Mouse (Mus musculus) spleen, adult 2 months (tissue): Measurements from ENCODE around the gene Ugt1a2.

Source experiments
- CTCF ChIP-seq: fragments of 200-500 bp; IDR thresholded peaks from 2 replicates; pipeline ENCODE4 v1.5.1; 2011; ENCODE audit warnings: mild to moderate bottlenecking, inconsistent platforms; ENCODE audit not compliant: insufficient read depth, insufficient read length, insufficient replicate concordance; ENCODE audit errors: extremely low read depth
- POLR2A ChIP-seq: fragments of 200-500 bp; IDR thresholded peaks from 2 replicates; pipeline ENCODE4 v1.6.1; 2011; ENCODE audit warnings: low read depth, low read length, inconsistent platforms

DNA sequence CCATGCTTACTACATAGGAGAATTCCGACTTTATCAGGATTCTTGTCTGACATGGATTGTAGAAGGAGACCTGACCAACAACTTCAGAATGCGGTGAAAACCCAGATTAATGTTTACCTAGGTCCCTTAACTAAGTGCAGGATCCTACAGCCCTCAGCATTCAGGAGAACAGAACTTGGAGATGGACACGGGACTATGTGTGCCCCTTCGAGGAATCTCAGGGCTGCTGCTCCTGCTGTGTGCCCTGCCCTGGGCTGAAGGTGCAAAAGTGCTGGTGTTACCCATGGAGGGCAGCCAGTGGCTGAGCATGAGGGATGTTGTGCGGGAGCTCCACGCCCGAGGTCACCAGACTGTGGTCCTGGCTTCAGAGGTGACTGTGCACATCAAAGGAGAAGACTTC lies at the start of gene Ugt1a2:
- TF ChIP-seq POLR2A, result no peak
- no peak for TF ChIP-seq CTCF
